Mouse (Mus musculus) inflammation-experienced regulatory T-cells, adult 16 weeks (primary cell): ENCODE data around the gene Hnrnpu. TPM values are rescaled to one million over a fixed set of nuclear protein-coding genes. Genes with fewer than 3 reads are reported as not detected.

ENCODE experiments used
- polyA plus RNA-seq: library from polyadenylated mRNA; unstranded; fragments of 100-300 nt; shearing (Covaris generic); gene quantifications from one replicate; pipeline ENCODE4 v1.2.1, GENCODE M21; 2017

Gene Hnrnpu
- polyA plus RNA-seq = 229 TPM

GRCm38 (mm10) chr1:178337551-178338317 is at the start of gene Hnrnpu:
TSS of gene Hnrnpu (minus strand) at chr1:178337797.

DNA sequence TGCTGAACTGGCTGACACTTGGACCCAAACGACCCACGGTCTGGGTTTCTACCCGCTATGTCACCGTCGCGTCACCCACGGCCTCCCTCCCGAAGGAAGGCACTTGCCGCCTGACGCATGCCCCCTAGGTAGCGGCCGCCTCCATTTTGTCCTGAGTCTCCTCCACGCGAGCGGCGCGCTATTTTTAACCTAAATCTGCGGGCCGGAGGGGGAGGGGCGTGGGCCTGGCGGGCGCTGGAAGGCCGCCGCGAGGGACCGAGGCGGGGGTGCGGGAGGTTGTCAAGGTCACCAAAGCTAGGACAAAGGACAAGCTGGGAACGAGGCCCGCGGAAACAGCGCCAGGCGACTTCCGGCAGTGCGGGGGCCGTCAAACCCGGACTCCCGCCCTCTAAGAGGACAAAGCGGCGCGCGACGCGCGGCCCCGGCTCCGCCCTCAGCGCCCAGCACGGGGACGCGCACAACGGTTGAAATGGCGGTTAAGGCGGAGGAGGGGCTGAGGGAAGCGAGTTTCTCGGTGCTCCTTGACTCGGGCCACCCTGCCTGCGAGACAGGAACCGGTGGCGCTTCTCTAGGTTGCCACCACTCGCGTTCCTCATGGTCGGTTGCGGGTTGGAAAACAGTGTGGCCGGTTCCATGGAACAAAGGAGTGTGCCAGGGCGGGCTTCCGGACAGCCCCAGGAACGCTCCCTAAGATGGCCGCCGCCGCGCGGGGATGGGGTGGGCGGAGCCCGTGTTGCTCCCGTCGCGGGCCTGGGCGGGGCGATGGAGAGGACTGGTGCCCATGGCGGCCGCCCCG is 19.0 kb downstream of the Hnrnpu start, which contains the start of gene Cox20:
Cox20 (plus strand) TSS at position 742 of the 796 bp plus-strand sequence.

Other genes starting within 250 kb of the Hnrnpu start
- gene Desi2, start 150.4 kb downstream of the Hnrnpu start, polyA plus RNA-seq = 13.9 TPM
- 196 TPM for gene Cox20, start 18.7 kb downstream of the Hnrnpu start, polyA plus RNA-seq
- 5.9 TPM for gene Efcab2, start 68.3 kb upstream of the Hnrnpu start, polyA plus RNA-seq
- gene Kif26b, start 191.3 kb upstream of the Hnrnpu start, polyA plus RNA-seq = not detected